Mouse (Mus musculus) adrenal gland, adult 8-10 months (tissue): Measurements from ENCODE around the gene Acot2. TPM values are rescaled to one million over a fixed set of nuclear protein-coding genes. Genes with fewer than 3 reads are reported as not detected.
A peak's percentile ranks its signal among the peaks of the same experiment; 100 is the strongest.
"Not testable (repeated sequence)": the region's sequence is repeated elsewhere in the genome, so short reads cannot be mapped to it uniquely, and the experiment has no call there.

Source experiments
- DNase-seq: peaks from one replicate; pipeline ENCODE4 v3.0.0; 2022
- total RNA-seq, 4 experiments: library from RNA; stranded (reverse); gene quantifications; 2 replicates each; pipeline ENCODE4 v1.2.4; 2022

Acot2 gene
- total RNA-seq, 4 experiments from 2014 or later = 16.1 to 33.1 (median 23.3) TPM

- no peak for DNase-seq
Measured at GRCm38 (mm10) chr12:83998341-83999107, 10.9 kb downstream of the Acot2 start.

GRCm38 (mm10) chr12:83999237-83999636 lies 11.6 kb downstream of the Acot2 start:
- DNase-seq = peak; percentile 39

- DNase-seq = no peak
Measured at GRCm38 (mm10) chr12:84000418-84000817, 12.8 kb downstream of the Acot2 start.

- DNase-seq = no peak
Measured at GRCm38 (mm10) chr12:84003866-84004265, 16.2 kb downstream of the Acot2 start.

GRCm38 (mm10) chr12:84008251-84008650 lies 20.6 kb downstream of the Acot2 start:
- DNase-seq = no peak

- no peak for DNase-seq
Measured at GRCm38 (mm10) chr12:84008729-84009128, 21.1 kb downstream of the Acot2 start.

- peak; percentile 30 for DNase-seq
Measured at GRCm38 (mm10) chr12:84009171-84009965, 21.7 kb downstream of the Acot2 start, which contains the start of gene Acot1. Gene Acot1, plus strand, starts transcription at chr12:84009490.

GRCm38 (mm10) chr12:84010201-84010600 lies 22.5 kb downstream of the Acot2 start:
- DNase-seq = no peak

GRCm38 (mm10) chr12:84011251-84012040 lies 23.8 kb downstream of the Acot2 start:
- peak; percentile 78 for DNase-seq

GRCm38 (mm10) chr12:84013130-84013529 lies 25.5 kb downstream of the Acot2 start:
- DNase-seq = no peak

- DNase-seq = no peak
Measured at GRCm38 (mm10) chr12:84013701-84014100, 26.0 kb downstream of the Acot2 start.

- peak; percentile 61 for DNase-seq
Measured at GRCm38 (mm10) chr12:84020528-84020927, 32.9 kb downstream of the Acot2 start.

- DNase-seq = not testable (repeated sequence)
Measured at GRCm38 (mm10) chr12:84022266-84022665, 34.6 kb downstream of the Acot2 start.

- no peak for DNase-seq
Measured at GRCm38 (mm10) chr12:84023052-84023745, 35.5 kb downstream of the Acot2 start.

GRCm38 (mm10) chr12:84025888-84026287 lies 38.2 kb downstream of the Acot2 start:
- no peak for DNase-seq

- DNase-seq = not testable (repeated sequence)
Measured at GRCm38 (mm10) chr12:84028328-84028727, 40.7 kb downstream of the Acot2 start.

- DNase-seq = not testable (repeated sequence)
Measured at GRCm38 (mm10) chr12:84029043-84029442, 41.4 kb downstream of the Acot2 start.

GRCm38 (mm10) chr12:84030659-84031332 lies 43.1 kb downstream of the Acot2 start:
- peak; percentile 65 for DNase-seq

- DNase-seq = no peak
Measured at GRCm38 (mm10) chr12:84032854-84033253, 45.2 kb downstream of the Acot2 start.

- DNase-seq = not testable (repeated sequence)
Measured at GRCm38 (mm10) chr12:84033302-84033701, 45.6 kb downstream of the Acot2 start.

GRCm38 (mm10) chr12:84034108-84034507 lies 46.4 kb downstream of the Acot2 start:
- no peak for DNase-seq
